Mouse (Mus musculus) heart, postnatal 0 days (tissue): ENCODE data around the gene Pde11a. TPM values are rescaled to one million over a fixed set of nuclear protein-coding genes. Genes with fewer than 3 reads are reported as not detected.

Source experiments
- ATAC-seq: fragments of 200-750 bp; cut with Nextera tagmentation; 2 replicates; pipeline ENCODE4 v1.8.0; 2017; ENCODE audit warnings: low read depth, moderate number of reproducible peaks, moderate library complexity; ENCODE audit not compliant: insufficient read depth
- DNase-seq: peaks from one replicate; pipeline ENCODE4 v3.0.0-alpha.2; 2016; ENCODE audit warnings: low spot score
- H3K27ac ChIP-seq: fragments of 300-500 bp; sonication (generic); 2 replicates; pipeline ENCODE4 v1.5.1; 2014; ENCODE audit warnings: low read depth, mild to moderate bottlenecking
- H3K27me3 ChIP-seq: fragments of 300-500 bp; sonication (generic); 2 replicates; pipeline ENCODE4 v1.6.1; 2014; ENCODE audit warnings: low read length, mixed read lengths; ENCODE audit not compliant: control insufficient read depth, insufficient read depth
- H3K36me3 ChIP-seq: fragments of 300-500 bp; sonication (generic); replicated peaks from 2 replicates; pipeline ENCODE4 v1.6.1; 2014; ENCODE audit warnings: low read length, mixed read lengths; ENCODE audit not compliant: control insufficient read depth, insufficient read depth
- H3K4me1 ChIP-seq: fragments of 300-500 bp; sonication (generic); 2 replicates; pipeline ENCODE4 v1.6.1; 2014; ENCODE audit warnings: antibody characterized with exemption; ENCODE audit not compliant: control insufficient read depth, insufficient read depth
- H3K4me2 ChIP-seq: fragments of 300-500 bp; sonication (generic); 2 replicates; pipeline ENCODE4 v1.6.1; 2014; ENCODE audit warnings: low read depth, mild to moderate bottlenecking, low read length, moderate library complexity
- H3K4me3 ChIP-seq: fragments of 300-500 bp; sonication (generic); 2 replicates; pipeline ENCODE4 v1.5.1; 2014; ENCODE audit warnings: low read depth, low read length
- H3K9ac ChIP-seq: fragments of 300-500 bp; sonication (generic); replicated peaks from 2 replicates; pipeline ENCODE4 v1.6.1; 2014; ENCODE audit warnings: low read depth, low read length, mixed read lengths
- H3K9me3 ChIP-seq: fragments of 300-500 bp; sonication (generic); replicated peaks from 2 replicates; pipeline ENCODE4 v1.6.1; 2016; ENCODE audit warnings: low read length; ENCODE audit not compliant: control insufficient read depth
- CTCF ChIP-seq: IDR thresholded peaks from 2 replicates; pipeline ENCODE4 v1.5.1; 2016; ENCODE audit warnings: antibody characterized with exemption, control low read depth, low read depth
- EP300 ChIP-seq: IDR thresholded peaks from 2 replicates; pipeline ENCODE4 v1.6.1; 2016; ENCODE audit warnings: antibody characterized with exemption, low read depth
- WGBS: fragments of 180-500 bp; shearing (Covaris S2); extraction: QIAGEN DNeasy Blood & Tissue Kit; methylation state at CpG from one replicate; pipeline ENCODE4 v1.1.7; 2014; 5-methylcytosine and 5-hydroxymethylcytosine counted together
- polyA plus RNA-seq: library from polyadenylated mRNA; unstranded; fragments of >200 nt; fragmentation: Nextera tagmentation; extraction: Ambion mirVana; gene quantifications from 2 replicates; pipeline ENCODE4 v1.2.1, GENCODE M21; 2015
- total RNA-seq: library from RNA; depleted of rRNA; stranded (reverse); fragments of >200 nt; gene quantifications from 2 replicates; pipeline ENCODE4 v1.2.3, GENCODE M21; 2014; ENCODE audit warnings: low replicate concordance

The Pde11a gene
- total and polyA plus RNA-seq, 2 experiments from 2014 or later = 0.05 TPM; not detected in 1

DNA sequence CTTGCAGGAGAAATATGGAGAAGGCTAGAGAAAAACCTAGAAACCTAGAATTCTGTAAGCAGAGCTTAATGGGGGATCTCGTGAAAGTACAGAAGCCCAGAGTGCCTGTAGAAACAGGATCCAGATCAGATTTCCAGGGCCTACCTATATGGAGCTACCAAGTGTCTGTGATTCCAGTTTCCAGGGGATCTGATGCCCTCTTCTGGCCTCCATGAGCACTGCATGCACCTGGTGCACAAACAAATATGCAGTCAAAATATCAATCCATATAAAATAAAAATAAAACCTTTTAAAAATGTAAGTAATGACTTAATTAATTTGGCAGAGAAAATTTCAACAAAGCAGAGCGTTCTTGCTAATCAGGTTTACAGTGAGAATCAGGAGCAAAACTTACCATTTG, 23.5 kb upstream of the Pde11a start:
- Histone ChIP-seq H3K4me2 (no peak overlapping the region), H3K9ac (no peak overlapping the region), H3K9me3 (no peaks in the 10 kb centered on the region), H3K36me3 (no peaks in the 10 kb centered on the region), H3K4me1 (no peaks in the 10 kb centered on the region), H3K27ac (no peak overlapping the region), H3K27me3 (no peaks in the 10 kb centered on the region), H3K4me3 (no peak overlapping the region)
- 45% methylated on average over 2 of the region's 2 CpGs for WGBS
- DNase-seq (no peak), ATAC-seq (no peak)
- no peak for TF ChIP-seq EP300
- peak; percentile 55 for TF ChIP-seq CTCF

DNA sequence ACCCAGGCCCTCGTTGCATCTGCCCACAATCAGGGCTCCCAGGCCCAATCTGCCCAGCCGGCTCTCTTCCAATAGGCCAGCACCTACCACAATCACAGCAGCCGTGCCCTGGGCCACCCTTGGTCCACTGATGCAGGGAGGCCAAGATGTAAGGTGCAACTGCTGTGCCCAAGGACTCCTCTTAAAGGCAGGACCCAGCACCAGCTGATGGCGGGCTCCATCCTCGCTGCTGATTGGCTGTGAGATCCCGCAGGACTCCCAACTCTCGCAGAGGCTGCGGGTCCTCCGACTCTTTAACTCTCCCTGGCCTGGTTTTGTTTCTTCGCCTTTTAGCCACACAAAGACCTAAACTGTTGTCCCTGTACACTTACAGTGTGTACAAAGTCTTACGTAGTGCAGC, 21.7 kb upstream of the Pde11a start, which contains the start of gene Cyct:
Cyct (minus strand) TSS at position 225 of the 400 bp plus-strand sequence.
- TF ChIP-seq EP300 = no peak
- no peak for DNase-seq
- no peaks in the 10 kb centered on the region for H3K9me3 ChIP-seq
- no peaks in the 10 kb centered on the region for H3K36me3 ChIP-seq
- H3K9ac ChIP-seq = no peak within 1 kb of the TSS
- no peaks in the 10 kb centered on the region for H3K27me3 ChIP-seq
- no peak within 1 kb of the TSS for H3K4me2 ChIP-seq
- 81% methylated on average over 11 of the region's 11 CpGs for WGBS
- no peak within 1 kb of the TSS for H3K27ac ChIP-seq
- no peak for ATAC-seq
- no peaks in the 10 kb centered on the region for H3K4me1 ChIP-seq
- no peak within 1 kb of the TSS for H3K4me3 ChIP-seq

DNA sequence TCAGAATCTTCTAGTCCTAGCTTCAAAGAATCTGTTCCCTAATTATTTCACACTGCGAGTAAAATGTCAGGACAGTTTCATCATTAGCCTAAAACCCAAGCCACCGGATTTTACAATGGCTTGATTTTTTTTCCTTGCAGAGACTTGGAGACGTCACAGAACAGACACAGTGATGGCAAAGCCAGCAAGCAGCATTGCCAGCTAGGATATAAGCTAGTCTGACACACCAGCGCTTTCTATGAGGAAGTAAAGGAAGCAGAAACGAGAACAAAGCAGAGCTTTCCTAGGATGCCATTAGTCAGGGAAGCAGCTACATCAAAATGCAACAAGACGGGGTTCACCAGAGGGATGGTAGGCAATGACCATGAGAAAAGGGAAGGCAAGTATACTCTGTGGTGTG, 9.3 kb upstream of the Pde11a start:
- Histone ChIP-seq H3K4me1 (no peaks in the 10 kb centered on the region), H3K27me3 (no peaks in the 10 kb centered on the region), H3K9me3 (no peaks in the 10 kb centered on the region), H3K9ac (no peak overlapping the region), H3K36me3 (no peaks in the 10 kb centered on the region), H3K4me2 (no peak overlapping the region), H3K4me3 (no peak overlapping the region), H3K27ac (no peak overlapping the region)
- ATAC-seq (no peak), DNase-seq (no peak)
- 78% methylated on average over 6 of the region's 6 CpGs for WGBS
- TF ChIP-seq CTCF (no peak), EP300 (no peak)

DNA sequence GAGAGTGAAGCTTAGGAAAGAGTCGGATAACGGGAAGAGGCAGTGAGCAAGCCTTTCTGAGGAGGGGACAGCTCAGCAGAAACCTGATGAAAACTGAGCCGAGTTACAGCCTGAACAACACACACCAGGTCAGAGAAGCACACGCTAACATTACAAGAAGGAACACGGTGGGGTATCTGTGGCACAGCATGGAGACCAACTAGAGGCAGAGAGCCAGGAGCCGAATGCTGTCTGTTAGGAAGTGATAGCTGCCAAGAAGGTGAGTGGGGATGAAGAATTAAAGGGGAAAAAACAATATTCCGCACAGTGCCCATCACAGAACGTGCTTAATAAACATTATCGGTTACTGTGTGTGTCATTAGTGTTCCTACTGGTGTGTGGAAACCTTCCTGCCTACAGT, 3.6 kb upstream of the Pde11a start:
- WGBS = 82% methylated on average over 9 of the region's 9 CpGs
- TF ChIP-seq EP300 (no peak), CTCF (no peak)
- no peak overlapping the region for H3K27ac ChIP-seq
- H3K4me1 ChIP-seq = no peaks in the 10 kb centered on the region
- no peak overlapping the region for H3K4me2 ChIP-seq
- H3K4me3 ChIP-seq = no peak overlapping the region
- no peak for ATAC-seq
- no peak for DNase-seq
- peaks cover 14% of the 10 kb centered on the region; the same call in 1 of the 2 replicates for H3K27me3 ChIP-seq
- no peaks in the 10 kb centered on the region for H3K36me3 ChIP-seq
- no peaks in the 10 kb centered on the region for H3K9me3 ChIP-seq
- no peak overlapping the region for H3K9ac ChIP-seq

DNA sequence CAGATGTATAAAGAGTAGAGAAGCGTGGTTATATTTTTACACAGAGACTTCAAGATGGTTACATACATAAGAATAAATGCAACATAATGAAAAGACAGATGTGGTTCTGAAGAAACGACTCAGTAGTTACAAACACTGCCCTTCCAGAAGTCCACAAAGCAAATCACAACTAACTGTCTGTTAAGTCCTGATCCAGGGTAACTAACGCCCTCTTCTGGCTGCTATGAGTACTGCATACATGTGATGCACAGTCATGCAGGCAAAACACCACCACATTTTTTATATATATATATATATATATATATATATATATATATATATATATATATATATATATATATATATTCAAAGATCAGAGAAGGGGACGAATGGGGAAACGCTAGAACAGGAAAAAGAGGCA, 4.0 kb downstream of the Pde11a start:
- ATAC-seq (no peak), DNase-seq (no peak)
- peak; percentile 20; the same call in 1 of the 2 replicates for TF ChIP-seq CTCF
- no peak for TF ChIP-seq EP300
- H3K4me3 ChIP-seq = no peak overlapping the region
- H3K36me3 ChIP-seq = no peaks in the 10 kb centered on the region
- no peak overlapping the region for H3K9ac ChIP-seq
- 77% methylated on average over 5 of the region's 5 CpGs for WGBS
- no peak overlapping the region for H3K4me2 ChIP-seq
- H3K27me3 ChIP-seq = peaks cover 10% of the 10 kb centered on the region; the same call in 1 of the 2 replicates
- no peaks in the 10 kb centered on the region for H3K9me3 ChIP-seq
- no peaks in the 10 kb centered on the region for H3K4me1 ChIP-seq
- no peak overlapping the region for H3K27ac ChIP-seq

DNA sequence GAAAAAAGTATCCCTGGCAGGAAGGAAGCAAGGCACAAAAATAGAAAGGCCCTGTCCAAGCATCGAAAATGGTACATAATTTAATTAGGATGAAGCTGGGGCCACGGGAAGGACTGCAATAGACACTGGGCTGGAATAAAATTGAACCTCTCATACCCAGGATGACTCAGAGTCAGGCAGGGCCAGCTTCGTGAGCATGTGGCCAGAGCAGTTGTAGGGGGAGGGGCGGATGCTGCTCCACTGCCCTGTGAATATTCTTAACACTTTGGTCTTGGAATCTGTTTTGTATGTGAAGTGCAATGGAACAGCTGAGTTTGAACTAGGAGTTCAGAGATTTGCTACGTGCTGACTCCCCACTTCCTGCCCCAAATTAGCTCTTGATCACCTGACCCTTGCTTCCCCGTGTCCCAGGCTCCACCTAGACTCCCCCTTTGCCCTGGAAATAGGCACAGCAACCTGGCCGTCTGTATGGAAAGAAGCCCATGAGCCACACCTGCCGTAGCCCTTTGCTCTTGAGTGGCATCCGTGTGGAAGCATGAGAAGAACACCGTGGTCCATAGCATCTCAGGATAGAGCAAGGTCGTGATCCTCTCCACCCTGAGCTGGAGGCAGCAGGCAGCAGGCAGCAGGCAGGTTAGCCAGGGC, 6.3 kb downstream of the Pde11a start:
- no peaks in the 10 kb centered on the region for H3K9me3 ChIP-seq
- DNase-seq (no peak), ATAC-seq (no peak)
- TF ChIP-seq CTCF = no peak
- TF ChIP-seq EP300 = no peak
- H3K36me3 ChIP-seq = no peaks in the 10 kb centered on the region
- 50% methylated on average over 11 of the region's 11 CpGs for WGBS
- H3K4me3 ChIP-seq = no peak overlapping the region
- H3K4me2 ChIP-seq = no peak overlapping the region
- H3K27me3 ChIP-seq = no peaks in the 10 kb centered on the region
- no peak overlapping the region for H3K27ac ChIP-seq
- H3K4me1 ChIP-seq = no peaks in the 10 kb centered on the region
- H3K9ac ChIP-seq = no peak overlapping the region
